Mouse (Mus musculus): Measurements from ENCODE around the gene Fxyd6. TPM values are rescaled to one million over a fixed set of nuclear protein-coding genes. Genes with fewer than 3 reads are reported as not detected.

The Fxyd6 gene
- total and polyA plus RNA-seq, 2 experiments from 2014 or later = 499 to 836 TPM

- ATAC-seq = no peak
- no peak overlapping the region for H3K27ac ChIP-seq (ENCODE audit: low read depth, low read length)
- H3K4me1 ChIP-seq (ENCODE audit: insufficient read depth) = no peaks in the 10 kb centered on the region
- peaks cover 14% of the 10 kb centered on the region for H3K36me3 ChIP-seq (ENCODE audit: insufficient read depth)
- no peaks in the 10 kb centered on the region for H3K9me3 ChIP-seq (ENCODE audit: low read length)
- WGBS = 92% methylated on average over 5 of the region's 5 CpGs
- H3K4me3 ChIP-seq (ENCODE audit: low read depth, low read length) = no peak overlapping the region
- H3K9ac ChIP-seq = no peak overlapping the region
- no peak for TF ChIP-seq CTCF (IDR thresholded peaks at IDR 0.05; ENCODE audit: low read depth)
- DNase-seq = no peak
- no peaks in the 10 kb centered on the region for H3K27me3 ChIP-seq (ENCODE audit: insufficient read depth, low read length)
- H3K4me2 ChIP-seq (ENCODE audit: low read depth) = no peak overlapping the region
These were observed 16.7 kb downstream of the Fxyd6 start for GRCm38 (mm10) chr9:45386698-45387097.

- Histone ChIP-seq H3K9me3 (ENCODE audit: low read length) (no peaks in the 10 kb centered on the region), H3K9ac (no peak overlapping the region), H3K4me2 (ENCODE audit: low read depth) (no peak overlapping the region), H3K27ac (ENCODE audit: low read depth, low read length) (no peak overlapping the region), H3K4me3 (ENCODE audit: low read depth, low read length) (no peak overlapping the region), H3K27me3 (ENCODE audit: insufficient read depth, low read length) (no peaks in the 10 kb centered on the region), H3K4me1 (ENCODE audit: insufficient read depth) (no peaks in the 10 kb centered on the region), H3K36me3 (ENCODE audit: insufficient read depth) (peaks cover 32% of the 10 kb centered on the region)
- peak; percentile 98 for TF ChIP-seq CTCF (IDR thresholded peaks at IDR 0.05; ENCODE audit: low read depth)
- ATAC-seq (peak; percentile 73), DNase-seq (peak; percentile 86)
- WGBS = 40% methylated on average over 12 of the region's 12 CpGs
These were observed 18.5 kb downstream of the Fxyd6 start for GRCm38 (mm10) chr9:45388385-45388994.

- ATAC-seq = no peak
- no peak for TF ChIP-seq CTCF (IDR thresholded peaks at IDR 0.05; ENCODE audit: low read depth)
- DNase-seq = no peak
- H3K36me3 ChIP-seq (ENCODE audit: insufficient read depth) = peaks cover 43% of the 10 kb centered on the region
- H3K27me3 ChIP-seq (ENCODE audit: insufficient read depth, low read length) = no peaks in the 10 kb centered on the region
- no peak overlapping the region for H3K4me3 ChIP-seq (ENCODE audit: low read depth, low read length)
- no peaks in the 10 kb centered on the region for H3K9me3 ChIP-seq (ENCODE audit: low read length)
- H3K9ac ChIP-seq = no peak overlapping the region
- H3K4me2 ChIP-seq (ENCODE audit: low read depth) = no peak overlapping the region
- WGBS = 86% methylated on average over 8 of the region's 8 CpGs
- H3K4me1 ChIP-seq (ENCODE audit: insufficient read depth) = no peaks in the 10 kb centered on the region
- no peak overlapping the region for H3K27ac ChIP-seq (ENCODE audit: low read depth, low read length)
These were observed 19.6 kb downstream of the Fxyd6 start for GRCm38 (mm10) chr9:45389596-45389995.

- Histone ChIP-seq H3K4me3 (ENCODE audit: low read depth, low read length) (no peak overlapping the region), H3K9me3 (ENCODE audit: low read length) (no peaks in the 10 kb centered on the region), H3K27ac (ENCODE audit: low read depth, low read length) (no peak overlapping the region), H3K9ac (no peak overlapping the region), H3K4me1 (ENCODE audit: insufficient read depth) (no peaks in the 10 kb centered on the region), H3K4me2 (ENCODE audit: low read depth) (no peak overlapping the region), H3K27me3 (ENCODE audit: insufficient read depth, low read length) (no peaks in the 10 kb centered on the region), H3K36me3 (ENCODE audit: insufficient read depth) (peaks cover 60% of the 10 kb centered on the region)
- no peak for TF ChIP-seq CTCF (IDR thresholded peaks at IDR 0.05; ENCODE audit: low read depth)
- DNase-seq = no peak
- no peak for ATAC-seq
- WGBS = 75% methylated on average over 7 of the region's 7 CpGs
These were observed 21.3 kb downstream of the Fxyd6 start for GRCm38 (mm10) chr9:45391299-45391698.

GRCm38 (mm10) chr9:45395218-45395617 lies 25.2 kb downstream of the Fxyd6 start:
- DNase-seq = no peak
- Histone ChIP-seq H3K4me3 (ENCODE audit: low read depth, low read length) (no peak overlapping the region), H3K4me1 (ENCODE audit: insufficient read depth) (no peaks in the 10 kb centered on the region), H3K27ac (ENCODE audit: low read depth, low read length) (no peak overlapping the region), H3K9ac (no peak overlapping the region), H3K9me3 (ENCODE audit: low read length) (no peaks in the 10 kb centered on the region), H3K4me2 (ENCODE audit: low read depth) (no peak overlapping the region), H3K27me3 (ENCODE audit: insufficient read depth, low read length) (no peaks in the 10 kb centered on the region), H3K36me3 (ENCODE audit: insufficient read depth) (peaks cover 63% of the 10 kb centered on the region)
- 92% methylated on average over 6 of the region's 6 CpGs for WGBS
- no peak for ATAC-seq
- TF ChIP-seq CTCF (IDR thresholded peaks at IDR 0.05; ENCODE audit: low read depth) = no peak

- H3K36me3 ChIP-seq (ENCODE audit: insufficient read depth) = peaks cover 58% of the 10 kb centered on the region
- no peak for DNase-seq
- no peaks in the 10 kb centered on the region for H3K4me1 ChIP-seq (ENCODE audit: insufficient read depth)
- H3K9me3 ChIP-seq (ENCODE audit: low read length) = no peaks in the 10 kb centered on the region
- no peak overlapping the region for H3K4me3 ChIP-seq (ENCODE audit: low read depth, low read length)
- no peaks in the 10 kb centered on the region for H3K27me3 ChIP-seq (ENCODE audit: insufficient read depth, low read length)
- no peak for TF ChIP-seq CTCF (IDR thresholded peaks at IDR 0.05; ENCODE audit: low read depth)
- H3K4me2 ChIP-seq (ENCODE audit: low read depth) = no peak overlapping the region
- no peak overlapping the region for H3K27ac ChIP-seq (ENCODE audit: low read depth, low read length)
- 79% methylated on average over 3 of the region's 3 CpGs for WGBS
- no peak for ATAC-seq
- H3K9ac ChIP-seq = no peak overlapping the region
These were observed 25.8 kb downstream of the Fxyd6 start for GRCm38 (mm10) chr9:45395796-45396195.

- Histone ChIP-seq H3K27me3 (ENCODE audit: insufficient read depth, low read length) (no peaks in the 10 kb centered on the region), H3K4me2 (ENCODE audit: low read depth) (no peak overlapping the region), H3K4me1 (ENCODE audit: insufficient read depth) (no peaks in the 10 kb centered on the region), H3K9me3 (ENCODE audit: low read length) (no peaks in the 10 kb centered on the region), H3K36me3 (ENCODE audit: insufficient read depth) (peaks cover 33% of the 10 kb centered on the region), H3K4me3 (ENCODE audit: low read depth, low read length) (no peak overlapping the region), H3K9ac (no peak overlapping the region), H3K27ac (ENCODE audit: low read depth, low read length) (no peak overlapping the region)
- 41% methylated on average over 1 of the region's 1 CpGs for WGBS
- TF ChIP-seq CTCF (IDR thresholded peaks at IDR 0.05; ENCODE audit: low read depth) = no peak
- no peak for DNase-seq
- no peak for ATAC-seq
These were observed 28.4 kb downstream of the Fxyd6 start for GRCm38 (mm10) chr9:45398336-45398735.

All from forebrain, postnatal 0 days (tissue).